10 mouse cellular contexts compared by ENCODE assay signal in genomic region chr1:194613271-194613834, GRCm38 (mm10). TPM values are rescaled to one million over a fixed set of nuclear protein-coding genes. Genes with fewer than 3 reads are reported as not detected.
A peak's percentile ranks its signal among the peaks of the same experiment; 100 is the strongest.
DNase-seq lines count a peak whose midpoint lies in the region; ATAC-seq lines count a peak whose summit lies in the region.
"Had no signal": no experiment of that assay in that cellular context is flagged by ENCODE, and none has a peak within 500 bp of the region (broad histone marks: within the 10 kb centered on the region; RNA-seq: fewer than 3 reads in every experiment).

No protein-coding gene starts in this region.

- WGBS in hindbrain, embryonic 10.5 days: 13% methylated on average over 2 of the region's 2 CpGs
- 13% methylated on average over 2 of the region's 2 CpGs for WGBS in hindbrain, embryonic 13.5 days
- WGBS in forebrain, embryonic 10.5 days: 26% methylated on average over 2 of the region's 2 CpGs
- 11% methylated on average over 2 of the region's 2 CpGs for WGBS in hindbrain, embryonic 14.5 days

- H3K4me1 ChIP-seq in hindbrain, embryonic 10.5 days (replicated peaks): peaks cover 34% of the 10 kb centered on the region
- H3K4me1 ChIP-seq in hindbrain, embryonic 13.5 days (replicated peaks): peaks cover 13% of the 10 kb centered on the region
- H3K4me1 ChIP-seq in forebrain, embryonic 10.5 days: peaks cover 39% of the 10 kb centered on the region
- H3K4me1 ChIP-seq in hindbrain, embryonic 14.5 days (replicated peaks; ENCODE audit: control insufficient read depth, insufficient read depth, low read length): 0 out of 2 replicates have a peak, but pooled peaks cover 6% of the 10 kb centered on the region

- H3K9ac ChIP-seq in hindbrain, embryonic 13.5 days: no peak overlapping the region
- H3K9ac ChIP-seq in hindbrain, embryonic 14.5 days: no peak overlapping the region
- H3K9ac ChIP-seq: liver, embryonic 13.5 days had no signal

- ATAC-seq in hindbrain, embryonic 13.5 days (ENCODE audit: low FRiP score): no peak; the same call in 1 of the 2 replicates
- ATAC-seq in hindbrain, embryonic 14.5 days (ENCODE audit: low FRiP score): peak; percentile 67; the same call in 1 of the 2 replicates

- H3K4me2 ChIP-seq in hindbrain, embryonic 13.5 days: no peak overlapping the region
- no peak overlapping the region for H3K4me2 ChIP-seq in hindbrain, embryonic 14.5 days (replicated peaks)
- H3K4me2 ChIP-seq: liver, embryonic 13.5 days had no signal

- H3K4me3 ChIP-seq in hindbrain, embryonic 10.5 days: no peak overlapping the region
- no peak overlapping the region for H3K4me3 ChIP-seq in hindbrain, embryonic 13.5 days
- H3K4me3 ChIP-seq in forebrain, embryonic 10.5 days: no peak overlapping the region
- H3K4me3 ChIP-seq in hindbrain, embryonic 14.5 days (replicated peaks; ENCODE audit: low read length): no peak overlapping the region
- H3K4me3 ChIP-seq: liver, embryonic 13.5 days; megakaryocyte, embryonic 14.5 days had no signal

- peak overlapping the region; percentile 62 for H3K27ac ChIP-seq in hindbrain, embryonic 10.5 days
- H3K27ac ChIP-seq in hindbrain, embryonic 13.5 days: no peak overlapping the region
- H3K27ac ChIP-seq in forebrain, embryonic 10.5 days: peak overlapping the region; percentile 66
- no peak overlapping the region for H3K27ac ChIP-seq in hindbrain, embryonic 14.5 days
- H3K27ac ChIP-seq: liver, embryonic 13.5 days had no signal

- DNase-seq in hindbrain, embryonic 10.5 days (ENCODE audit: low spot score): no peak
- DNase-seq in brain, adult 2 months (ENCODE audit: low read depth, low spot score): peak; percentile 68
- no peak for DNase-seq in forebrain, embryonic 10.5 days (ENCODE audit: extremely low spot score, low spot score)
- DNase-seq in hindbrain, embryonic 14.5 days (ENCODE audit: low spot score): peak; percentile 31
- no peak for DNase-seq in thymus, adult 18-20 months
- DNase-seq in left cerebral cortex, adult 8-10 months (ENCODE audit: low spot score in 2 of 2): no peak
- no peak for DNase-seq in adipocyte (ENCODE audit: low spot score)
- DNase-seq: liver, embryonic 13.5 days had no signal

- H3K9me3 ChIP-seq in hindbrain, embryonic 10.5 days: no peaks in the 10 kb centered on the region
- no peaks in the 10 kb centered on the region for H3K9me3 ChIP-seq in hindbrain, embryonic 13.5 days
- H3K9me3 ChIP-seq in forebrain, embryonic 10.5 days: no peaks in the 10 kb centered on the region
- H3K9me3 ChIP-seq in hindbrain, embryonic 14.5 days (ENCODE audit: control insufficient read depth, low read length): no peaks in the 10 kb centered on the region
- H3K9me3 ChIP-seq: liver, embryonic 13.5 days; megakaryocyte, embryonic 14.5 days had no signal

- H3K27me3 ChIP-seq in hindbrain, embryonic 10.5 days (ENCODE audit: insufficient read depth, poor library complexity, severe bottlenecking): no peaks in the 10 kb centered on the region
- 0 out of 2 replicates have a peak, but pooled peaks cover 3% of the 10 kb centered on the region for H3K27me3 ChIP-seq in hindbrain, embryonic 13.5 days
- no peaks in the 10 kb centered on the region for H3K27me3 ChIP-seq in forebrain, embryonic 10.5 days (ENCODE audit: poor library complexity, severe bottlenecking)
- no peaks in the 10 kb centered on the region for H3K27me3 ChIP-seq in hindbrain, embryonic 14.5 days (ENCODE audit: control insufficient read depth, insufficient read depth, low read length)
- H3K27me3 ChIP-seq: liver, embryonic 13.5 days had no signal

- H3K36me3 ChIP-seq in hindbrain, embryonic 10.5 days: no peaks in the 10 kb centered on the region
- H3K36me3 ChIP-seq in hindbrain, embryonic 13.5 days: no peaks in the 10 kb centered on the region
- no peaks in the 10 kb centered on the region for H3K36me3 ChIP-seq in forebrain, embryonic 10.5 days (replicated peaks)
- H3K36me3 ChIP-seq in hindbrain, embryonic 14.5 days (replicated peaks; ENCODE audit: control insufficient read depth, insufficient read depth): no peaks in the 10 kb centered on the region
- H3K36me3 ChIP-seq: liver, embryonic 13.5 days had no signal

RNA-seq across cellular contexts. Expression of gene Plxna2, which starts 4.7 kb away (rescaled TPM):
- 17.5 and 23.9 TPM in 2 replicates for polyA plus RNA-seq in hindbrain, embryonic 10.5 days (2016; fragmentation: Nextera tagmentation; extraction: Ambion mirVana)
- 36.1 and 36.5 TPM in 2 replicates for polyA plus RNA-seq in hindbrain, embryonic 13.5 days (2015; fragmentation: Nextera tagmentation; extraction: Ambion mirVana)
- 6.5 and 7.4 TPM in 2 replicates for polyA plus RNA-seq in forebrain, embryonic 10.5 days (2016; fragmentation: Nextera tagmentation; extraction: Ambion mirVana)
- polyA plus RNA-seq in hindbrain, embryonic 14.5 days (2014; fragmentation: Nextera tagmentation; extraction: Ambion mirVana): 44.4 and 48.3 TPM in 2 replicates
- total RNA-seq in left cerebral cortex, adult 8-10 months (2022): 10 to 100 TPM; 81.1 to 87.8 (median 82.6) TPM

Comparison
In these comparisons a context has a peak if more than half of its experiments do, and no peak if none do; other contexts are left out.
1. DNase-seq: peak in brain, adult 2 months (single experiment) and hindbrain, embryonic 14.5 days (single experiment); none in hindbrain, embryonic 10.5 days (single experiment), forebrain, embryonic 10.5 days (single experiment), thymus, adult 18-20 months (0 of 2), left cerebral cortex, adult 8-10 months (0 of 2) and adipocyte (single experiment).
2. H3K27ac ChIP-seq: peak in hindbrain, embryonic 10.5 days (single experiment) and forebrain, embryonic 10.5 days (single experiment); none in hindbrain, embryonic 13.5 days (single experiment) and hindbrain, embryonic 14.5 days (single experiment).